Mouse (Mus musculus) midbrain, embryonic 10.5 days (tissue): ENCODE measurements around the gene Ahcyl2. TPM values are rescaled to one million over a fixed set of nuclear protein-coding genes. Genes with fewer than 3 reads are reported as not detected.

ENCODE experiments used
- DNase-seq: peaks from one replicate; pipeline ENCODE4 v3.0.0-alpha.2; 2017; ENCODE audit warnings: low spot score
- H3K27ac ChIP-seq: fragments of 300-500 bp; sonication (generic); replicated peaks from 2 replicates; pipeline ENCODE4 v1.5.1; 2016; ENCODE audit warnings: mild to moderate bottlenecking
- H3K27me3 ChIP-seq: fragments of 300-500 bp; sonication (generic); 2 replicates; pipeline ENCODE4 v1.6.1; 2016; ENCODE audit warnings: low read depth, mild to moderate bottlenecking; ENCODE audit not compliant: poor library complexity, severe bottlenecking
- H3K36me3 ChIP-seq: fragments of 300-500 bp; sonication (generic); 2 replicates; pipeline ENCODE4 v1.6.1; 2016; ENCODE audit warnings: mild to moderate bottlenecking, moderate library complexity
- H3K4me1 ChIP-seq: fragments of 300-500 bp; sonication (generic); 2 replicates; pipeline ENCODE4 v1.6.1; 2016
- H3K4me3 ChIP-seq: fragments of 300-500 bp; sonication (generic); 2 replicates; pipeline ENCODE4 v1.5.1; 2016; ENCODE audit warnings: mild to moderate bottlenecking, moderate library complexity
- H3K9me3 ChIP-seq: fragments of 300-500 bp; sonication (generic); replicated peaks from 2 replicates; pipeline ENCODE4 v1.6.1; 2016; ENCODE audit warnings: mild to moderate bottlenecking
- WGBS: fragments of 180-500 bp; shearing (Covaris S2); methylation state at CpG from one replicate; pipeline ENCODE4 v1.1.7; 2016; 5-methylcytosine and 5-hydroxymethylcytosine counted together
- polyA plus RNA-seq: library from polyadenylated mRNA; unstranded; fragments of >200 nt; fragmentation: Nextera tagmentation; extraction: Ambion mirVana; gene quantifications from 2 replicates; pipeline ENCODE4 v1.2.1, GENCODE M21; 2016

The Ahcyl2 gene
- polyA plus RNA-seq, 1 experiment from 2014 or later, result 12.5 TPM

GRCm38 (mm10) chr6:29827291-29828242 lies 59.8 kb downstream of the Ahcyl2 start:
- no peak for DNase-seq
- WGBS, result 86% methylated on average over 5 of the region's 5 CpGs
- peaks cover 4% of the 10 kb centered on the region; the same call in 1 of the 2 replicates for H3K36me3 ChIP-seq

GRCm38 (mm10) chr6:29828574-29829234 lies 60.9 kb downstream of the Ahcyl2 start:
- 90% methylated on average over 3 of the region's 3 CpGs for WGBS
- H3K4me1 ChIP-seq, result no peaks in the 10 kb centered on the region

More at GRCm38 (mm10) chr6:29827291-29828242, 59.8 kb downstream of the Ahcyl2 start:
- no peak overlapping the region for H3K4me3 ChIP-seq
- H3K4me1 ChIP-seq, result no peaks in the 10 kb centered on the region
- H3K27me3 ChIP-seq, result no peaks in the 10 kb centered on the region
- H3K27ac ChIP-seq, result no peak overlapping the region
- H3K9me3 ChIP-seq, result no peaks in the 10 kb centered on the region

GRCm38 (mm10) chr6:29832356-29832755 lies 64.5 kb downstream of the Ahcyl2 start:
- H3K27me3 ChIP-seq, result no peaks in the 10 kb centered on the region

More at GRCm38 (mm10) chr6:29828574-29829234, 60.9 kb downstream of the Ahcyl2 start:
- Histone ChIP-seq H3K27ac (no peak overlapping the region), H3K4me3 (no peak overlapping the region), H3K36me3 (no peaks in the 10 kb centered on the region), H3K27me3 (no peaks in the 10 kb centered on the region), H3K9me3 (no peaks in the 10 kb centered on the region)
- no peak for DNase-seq

GRCm38 (mm10) chr6:29833117-29833516 lies 65.3 kb downstream of the Ahcyl2 start:
- H3K4me3 ChIP-seq, result no peak overlapping the region
- no peaks in the 10 kb centered on the region for H3K4me1 ChIP-seq
- no peak overlapping the region for H3K27ac ChIP-seq
- 92% methylated on average over 4 of the region's 4 CpGs for WGBS
- no peaks in the 10 kb centered on the region for H3K27me3 ChIP-seq
- H3K9me3 ChIP-seq, result no peaks in the 10 kb centered on the region
- DNase-seq, result no peak
- no peaks in the 10 kb centered on the region for H3K36me3 ChIP-seq

More at GRCm38 (mm10) chr6:29832356-29832755, 64.5 kb downstream of the Ahcyl2 start:
- H3K4me1 ChIP-seq, result no peaks in the 10 kb centered on the region
- no peak for DNase-seq
- 92% methylated on average over 4 of the region's 4 CpGs for WGBS
- H3K27ac ChIP-seq, result no peak overlapping the region
- no peaks in the 10 kb centered on the region for H3K9me3 ChIP-seq
- H3K36me3 ChIP-seq, result no peaks in the 10 kb centered on the region
- no peak overlapping the region for H3K4me3 ChIP-seq

- Histone ChIP-seq H3K27ac (no peak overlapping the region), H3K27me3 (no peaks in the 10 kb centered on the region), H3K9me3 (no peaks in the 10 kb centered on the region), H3K36me3 (no peaks in the 10 kb centered on the region), H3K4me1 (no peaks in the 10 kb centered on the region), H3K4me3 (no peak overlapping the region)
- no peak for DNase-seq
- WGBS, result 83% methylated on average over 4 of the region's 4 CpGs
Observed at GRCm38 (mm10) chr6:29833568-29834255, 65.9 kb downstream of the Ahcyl2 start.

- Histone ChIP-seq H3K4me1 (no peaks in the 10 kb centered on the region), H3K27ac (no peak overlapping the region), H3K27me3 (no peaks in the 10 kb centered on the region), H3K36me3 (no peaks in the 10 kb centered on the region), H3K9me3 (no peaks in the 10 kb centered on the region), H3K4me3 (no peak overlapping the region)
- WGBS, result 93% methylated on average over 3 of the region's 3 CpGs
- DNase-seq, result no peak
Observed at GRCm38 (mm10) chr6:29835543-29836177, 67.8 kb downstream of the Ahcyl2 start.

- H3K9me3 ChIP-seq, result no peaks in the 10 kb centered on the region
- WGBS, result 90% methylated on average over 2 of the region's 2 CpGs
- no peak overlapping the region for H3K4me3 ChIP-seq
- no peak overlapping the region for H3K27ac ChIP-seq
- no peak for DNase-seq
- no peaks in the 10 kb centered on the region for H3K36me3 ChIP-seq
- H3K4me1 ChIP-seq, result no peaks in the 10 kb centered on the region
- H3K27me3 ChIP-seq, result no peaks in the 10 kb centered on the region
Observed at GRCm38 (mm10) chr6:29837579-29837978, 69.8 kb downstream of the Ahcyl2 start.

- H3K9me3 ChIP-seq, result no peaks in the 10 kb centered on the region
- no peaks in the 10 kb centered on the region for H3K27me3 ChIP-seq
- DNase-seq, result no peak
- H3K27ac ChIP-seq, result no peak overlapping the region
- no peaks in the 10 kb centered on the region for H3K36me3 ChIP-seq
- 92% methylated on average over 3 of the region's 3 CpGs for WGBS
- H3K4me3 ChIP-seq, result no peak overlapping the region
- H3K4me1 ChIP-seq, result no peaks in the 10 kb centered on the region
Observed at GRCm38 (mm10) chr6:29838531-29838930, 70.7 kb downstream of the Ahcyl2 start.

- Histone ChIP-seq H3K4me3 (no peak overlapping the region), H3K9me3 (no peaks in the 10 kb centered on the region), H3K27ac (no peak overlapping the region), H3K27me3 (no peaks in the 10 kb centered on the region), H3K4me1 (no peaks in the 10 kb centered on the region), H3K36me3 (no peaks in the 10 kb centered on the region)
- WGBS, result 91% methylated on average over 1 of the region's 1 CpGs
- no peak for DNase-seq
Observed at GRCm38 (mm10) chr6:29840008-29840407, 72.2 kb downstream of the Ahcyl2 start.

- 94% methylated on average over 2 of the region's 2 CpGs for WGBS
- Histone ChIP-seq H3K9me3 (no peaks in the 10 kb centered on the region), H3K4me3 (no peak overlapping the region), H3K36me3 (no peaks in the 10 kb centered on the region), H3K27me3 (no peaks in the 10 kb centered on the region), H3K27ac (no peak overlapping the region), H3K4me1 (no peaks in the 10 kb centered on the region)
- DNase-seq, result no peak
Observed at GRCm38 (mm10) chr6:29841461-29841860, 73.7 kb downstream of the Ahcyl2 start.

GRCm38 (mm10) chr6:29847643-29848166 lies 79.9 kb downstream of the Ahcyl2 start:
- Histone ChIP-seq H3K27ac (no peak overlapping the region), H3K27me3 (no peaks in the 10 kb centered on the region), H3K9me3 (no peaks in the 10 kb centered on the region), H3K4me1 (no peaks in the 10 kb centered on the region), H3K36me3 (no peaks in the 10 kb centered on the region), H3K4me3 (no peak overlapping the region)
- DNase-seq, result no peak
- 82% methylated on average over 5 of the region's 5 CpGs for WGBS

- no peaks in the 10 kb centered on the region for H3K9me3 ChIP-seq
- peaks cover 9% of the 10 kb centered on the region for H3K4me1 ChIP-seq
- H3K27ac ChIP-seq, result no peak overlapping the region
- DNase-seq, result no peak
- 80% methylated on average over 3 of the region's 3 CpGs for WGBS
- H3K27me3 ChIP-seq, result no peaks in the 10 kb centered on the region
- H3K4me3 ChIP-seq, result no peak overlapping the region
- no peaks in the 10 kb centered on the region for H3K36me3 ChIP-seq
Observed at GRCm38 (mm10) chr6:29848808-29849207, 81.0 kb downstream of the Ahcyl2 start.
